Mouse (Mus musculus): ENCODE data around the gene Slc35c1.

Slc35c1 gene

GRCm38 (mm10) chr2:92403776-92404319 is 56.5 kb downstream of the Slc35c1 start:
- DNase-seq (ENCODE audit: low spot score) = no peak
